Mouse (Mus musculus): ENCODE results near the gene Rsc1a1.

DNA sequence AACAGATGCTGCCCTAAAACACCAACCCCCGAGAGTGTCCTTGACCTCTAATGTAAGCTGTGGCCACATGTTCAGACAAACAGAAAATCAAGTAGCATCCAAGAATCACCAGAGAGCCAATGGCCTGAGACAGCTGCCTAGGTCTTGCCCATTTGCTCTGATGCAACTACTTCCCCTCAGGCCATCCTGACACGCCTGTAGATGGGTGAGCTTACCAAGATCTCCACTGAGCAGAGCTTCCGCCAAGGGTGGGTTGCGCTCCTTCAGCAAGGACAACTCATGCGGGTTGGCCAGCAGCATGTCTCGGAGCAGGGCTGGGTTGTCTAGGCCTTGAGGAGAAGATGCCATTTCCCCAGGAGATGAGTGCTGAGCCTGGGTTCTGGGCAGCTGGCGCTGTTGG lies 22.6 kb upstream of the Rsc1a1 start:
- TF ChIP-seq POLR2A (IDR thresholded peaks at IDR 0.05; ENCODE audit: control insufficient read depth, low read depth, low read length): no peak
- no peak for TF ChIP-seq CTCF (IDR thresholded peaks at IDR 0.05; ENCODE audit: control insufficient read depth, insufficient read depth, insufficient replicate concordance, low read depth, low read length)

All from testis, adult 2 months (tissue).